Mouse (Mus musculus): Measurements from ENCODE around the gene Ing1.

- TF ChIP-seq EP300 (IDR thresholded peaks at IDR 0.05; ENCODE audit: low read depth) (no peak), CTCF (IDR thresholded peaks at IDR 0.05; ENCODE audit: low read depth) (no peak)
These were observed 44.4 kb upstream of the Ing1 start for GRCm38 (mm10) chr8:11510971-11511370.

Data from liver, postnatal 0 days (tissue).